Mouse (Mus musculus) heart, embryonic 15.5 days (tissue): ENCODE results near the gene Cdpf1. TPM values are rescaled to one million over a fixed set of nuclear protein-coding genes. Genes with fewer than 3 reads are reported as not detected.

Experiments used
- ATAC-seq: fragments of 200-750 bp; cut with Nextera tagmentation; replicated peaks from 2 replicates; pipeline ENCODE4 v1.8.0; 2017; ENCODE audit warnings: low read depth, moderate TSS enrichment; ENCODE audit not compliant: insufficient number of reproducible peaks, insufficient read depth, low FRiP score
- H3K27ac ChIP-seq: fragments of 300-500 bp; sonication (generic); 2 replicates; pipeline ENCODE4 v1.5.1; 2015; ENCODE audit warnings: mild to moderate bottlenecking, inconsistent platforms
- H3K27me3 ChIP-seq: fragments of 300-500 bp; sonication (generic); 2 replicates; pipeline ENCODE4 v1.6.1; 2015; ENCODE audit warnings: inconsistent platforms
- H3K36me3 ChIP-seq: fragments of 300-500 bp; sonication (generic); 2 replicates; pipeline ENCODE4 v1.6.1; 2015; ENCODE audit warnings: mild to moderate bottlenecking, inconsistent platforms
- H3K4me1 ChIP-seq: fragments of 300-500 bp; sonication (generic); replicated peaks from 2 replicates; pipeline ENCODE4 v1.6.1; 2015; ENCODE audit warnings: inconsistent platforms
- H3K4me2 ChIP-seq: fragments of 300-500 bp; sonication (generic); 2 replicates; pipeline ENCODE4 v1.6.1; 2015; ENCODE audit warnings: inconsistent platforms, mild to moderate bottlenecking, moderate library complexity
- H3K4me3 ChIP-seq: fragments of 300-500 bp; sonication (generic); 2 replicates; pipeline ENCODE4 v1.5.1; 2015; ENCODE audit warnings: mild to moderate bottlenecking, inconsistent platforms
- H3K9ac ChIP-seq: fragments of 300-500 bp; sonication (generic); 2 replicates; pipeline ENCODE4 v1.6.1; 2015; ENCODE audit warnings: mild to moderate bottlenecking, inconsistent platforms
- H3K9me3 ChIP-seq: fragments of 300-500 bp; sonication (generic); replicated peaks from 2 replicates; pipeline ENCODE4 v1.6.1; 2016; ENCODE audit warnings: inconsistent platforms
- WGBS: fragments of 180-500 bp; shearing (Covaris S2); methylation state at CpG from one replicate; pipeline ENCODE4 v1.1.7; 2015; ENCODE audit warnings: mixed read lengths; 5-methylcytosine and 5-hydroxymethylcytosine counted together
- polyA plus RNA-seq: library from polyadenylated mRNA; unstranded; fragments of >200 nt; fragmentation: Nextera tagmentation; extraction: Ambion mirVana; gene quantifications from 2 replicates; pipeline ENCODE4 v1.2.1, GENCODE M21; 2015

Cdpf1 gene
- polyA plus RNA-seq, 1 experiment from 2014 or later, result 40.9 TPM

- H3K4me3 ChIP-seq, result peak within 1 kb of the TSS; percentile 67
- H3K9ac ChIP-seq, result peak within 1 kb of the TSS; percentile 69
- peak within 1 kb of the TSS; percentile 87 for H3K4me2 ChIP-seq
- no peaks in the 10 kb centered on the region for H3K9me3 ChIP-seq
- WGBS, result 1% methylated on average over 27 of the region's 27 CpGs
- peak; percentile 83 for ATAC-seq
- no peaks in the 10 kb centered on the region for H3K36me3 ChIP-seq
- peaks cover 15% of the 10 kb centered on the region for H3K4me1 ChIP-seq
- H3K27me3 ChIP-seq, result no peaks in the 10 kb centered on the region
- no peak within 1 kb of the TSS for H3K27ac ChIP-seq
Observed at GRCm38 (mm10) chr15:85831954-85832590, 20.6 kb upstream of the Cdpf1 start, which contains the start of gene Ttc38. Ttc38 (plus strand) TSS chr15:85832306.

- H3K4me1 ChIP-seq, result peaks cover 15% of the 10 kb centered on the region
- H3K27ac ChIP-seq, result no peak overlapping the region
- H3K4me3 ChIP-seq, result no peak overlapping the region
- ATAC-seq, result no peak
- H3K36me3 ChIP-seq, result no peaks in the 10 kb centered on the region
- H3K9ac ChIP-seq, result no peak overlapping the region
- H3K4me2 ChIP-seq, result no peak overlapping the region
- peaks cover 2% of the 10 kb centered on the region; the same call in 1 of the 2 replicates for H3K27me3 ChIP-seq
- WGBS, result 74% methylated on average over 5 of the region's 5 CpGs
- H3K9me3 ChIP-seq, result no peaks in the 10 kb centered on the region
Observed at GRCm38 (mm10) chr15:85829470-85829869, 18.0 kb upstream of the Cdpf1 start.

- Histone ChIP-seq H3K4me1 (peaks cover 15% of the 10 kb centered on the region), H3K27me3 (peaks cover 5% of the 10 kb centered on the region; the same call in 1 of the 2 replicates), H3K9me3 (no peaks in the 10 kb centered on the region), H3K36me3 (no peaks in the 10 kb centered on the region), H3K4me2 (no peak overlapping the region), H3K27ac (no peak overlapping the region), H3K9ac (no peak overlapping the region), H3K4me3 (no peak overlapping the region)
- 81% methylated on average over 4 of the region's 4 CpGs for WGBS
- no peak for ATAC-seq
Observed at GRCm38 (mm10) chr15:85828071-85828470, 16.6 kb upstream of the Cdpf1 start.

GRCm38 (mm10) chr15:85826676-85827075 lies 15.2 kb upstream of the Cdpf1 start:
- Histone ChIP-seq H3K27me3 (peaks cover 12% of the 10 kb centered on the region), H3K4me3 (no peak overlapping the region), H3K27ac (no peak overlapping the region), H3K9me3 (no peaks in the 10 kb centered on the region), H3K36me3 (no peaks in the 10 kb centered on the region), H3K4me2 (no peak overlapping the region), H3K4me1 (peaks cover 9% of the 10 kb centered on the region), H3K9ac (no peak overlapping the region)
- WGBS, result 35% methylated on average over 5 of the region's 5 CpGs
- ATAC-seq, result no peak

GRCm38 (mm10) chr15:85822011-85822359 lies 10.5 kb upstream of the Cdpf1 start:
- Histone ChIP-seq H3K4me3 (peak overlapping the region; percentile 58), H3K4me1 (peaks cover 14% of the 10 kb centered on the region), H3K9ac (peak overlapping the region; percentile 75), H3K9me3 (no peaks in the 10 kb centered on the region), H3K27me3 (peaks cover 23% of the 10 kb centered on the region), H3K27ac (no peak overlapping the region), H3K4me2 (peak overlapping the region; percentile 96), H3K36me3 (no peaks in the 10 kb centered on the region)
- 26% methylated on average over 4 of the region's 4 CpGs for WGBS
- ATAC-seq, result peak; percentile 31; the same call in 1 of the 2 replicates

GRCm38 (mm10) chr15:85821203-85822010 lies 9.9 kb upstream of the Cdpf1 start, which contains the start of gene Pkdrej:
Pkdrej (minus strand) TSS chr15:85821734.
- WGBS, result 2% methylated on average over 64 of the region's 65 CpGs
- Histone ChIP-seq H3K9ac (peak within 1 kb of the TSS; percentile 75), H3K4me1 (peaks cover 14% of the 10 kb centered on the region), H3K4me2 (peak within 1 kb of the TSS; percentile 96), H3K4me3 (peak within 1 kb of the TSS; percentile 58), H3K36me3 (no peaks in the 10 kb centered on the region), H3K27me3 (peaks cover 23% of the 10 kb centered on the region), H3K9me3 (no peaks in the 10 kb centered on the region), H3K27ac (no peak within 1 kb of the TSS)
- peak; percentile 66 for ATAC-seq

GRCm38 (mm10) chr15:85813428-85813827 lies 1.9 kb upstream of the Cdpf1 start:
- H3K4me3 ChIP-seq, result no peak overlapping the region
- no peak overlapping the region for H3K27ac ChIP-seq
- H3K9ac ChIP-seq, result no peak overlapping the region
- H3K27me3 ChIP-seq, result no peaks in the 10 kb centered on the region
- no peaks in the 10 kb centered on the region for H3K9me3 ChIP-seq
- peaks cover 19% of the 10 kb centered on the region for H3K4me1 ChIP-seq
- 55% methylated on average over 10 of the region's 10 CpGs for WGBS
- H3K4me2 ChIP-seq, result no peak overlapping the region
- ATAC-seq, result no peak
- no peaks in the 10 kb centered on the region for H3K36me3 ChIP-seq

GRCm38 (mm10) chr15:85810806-85811521 lies 533 bp downstream of the Cdpf1 start:
- no peaks in the 10 kb centered on the region for H3K36me3 ChIP-seq
- peak; percentile 85 for ATAC-seq
- peak overlapping the region; percentile 97 for H3K27ac ChIP-seq
- H3K9me3 ChIP-seq, result no peaks in the 10 kb centered on the region
- peak overlapping the region; percentile 65 for H3K4me3 ChIP-seq
- peak overlapping the region; percentile 73 for H3K9ac ChIP-seq
- no peaks in the 10 kb centered on the region for H3K27me3 ChIP-seq
- 2% methylated on average over 36 of the region's 36 CpGs for WGBS
- peak overlapping the region; percentile 78 for H3K4me2 ChIP-seq
- peaks cover 19% of the 10 kb centered on the region for H3K4me1 ChIP-seq

GRCm38 (mm10) chr15:85810462-85810805 lies 1.1 kb downstream of the Cdpf1 start:
- 33% methylated on average over 5 of the region's 5 CpGs for WGBS
- Histone ChIP-seq H3K4me2 (peak overlapping the region; percentile 78), H3K4me3 (peak overlapping the region; percentile 65), H3K27ac (peak overlapping the region; percentile 97), H3K9me3 (no peaks in the 10 kb centered on the region), H3K4me1 (peaks cover 19% of the 10 kb centered on the region), H3K27me3 (no peaks in the 10 kb centered on the region), H3K9ac (peak overlapping the region; percentile 73; the same call in 1 of the 2 replicates), H3K36me3 (no peaks in the 10 kb centered on the region)
- ATAC-seq, result no peak

GRCm38 (mm10) chr15:85809091-85809490 lies 2.4 kb downstream of the Cdpf1 start:
- no peak overlapping the region for H3K27ac ChIP-seq
- H3K36me3 ChIP-seq, result no peaks in the 10 kb centered on the region
- H3K27me3 ChIP-seq, result no peaks in the 10 kb centered on the region
- H3K9ac ChIP-seq, result no peak overlapping the region
- H3K4me2 ChIP-seq, result no peak overlapping the region
- no peak overlapping the region for H3K4me3 ChIP-seq
- 83% methylated on average over 12 of the region's 12 CpGs for WGBS
- H3K4me1 ChIP-seq, result peaks cover 19% of the 10 kb centered on the region
- ATAC-seq, result no peak
- H3K9me3 ChIP-seq, result no peaks in the 10 kb centered on the region

GRCm38 (mm10) chr15:85808434-85808833 lies 3.1 kb downstream of the Cdpf1 start:
- Histone ChIP-seq H3K4me3 (no peak overlapping the region), H3K4me1 (peaks cover 21% of the 10 kb centered on the region), H3K36me3 (no peaks in the 10 kb centered on the region), H3K9me3 (no peaks in the 10 kb centered on the region), H3K4me2 (no peak overlapping the region), H3K9ac (no peak overlapping the region), H3K27me3 (no peaks in the 10 kb centered on the region), H3K27ac (no peak overlapping the region)
- no peak for ATAC-seq
- WGBS, result 55% methylated on average over 8 of the region's 8 CpGs
